Mouse (Mus musculus): ENCODE results near the gene Pot1a. TPM values are rescaled to one million over a fixed set of nuclear protein-coding genes. Genes with fewer than 3 reads are reported as not detected.

The Pot1a gene
- polyA plus RNA-seq, 1 experiment from 2014 or later, result 45.8 TPM

DNA sequence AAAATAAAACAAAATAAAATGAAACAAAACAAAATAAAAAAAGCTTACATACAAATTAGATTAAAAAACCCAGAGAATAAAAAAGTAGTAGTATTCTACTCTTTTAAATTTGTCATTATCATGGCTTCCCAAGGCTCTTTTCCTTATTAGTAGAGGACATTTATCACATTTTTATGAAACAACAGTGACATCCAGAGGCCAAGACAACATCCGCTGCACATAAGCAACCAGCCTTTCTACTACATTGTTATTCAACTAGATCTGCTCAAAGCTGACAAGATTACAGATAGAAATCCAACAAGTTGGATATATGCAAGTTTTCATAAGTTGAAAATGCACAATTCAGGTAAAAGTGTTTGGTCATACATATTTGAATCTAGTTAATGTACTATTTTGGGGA lies 56.4 kb downstream of the Pot1a start:
- DNase-seq (ENCODE audit: low spot score, missing footprints) (no peak), ATAC-seq (ENCODE audit: low FRiP score) (no peak)
- no peak overlapping the region for H3K4me2 ChIP-seq
- H3K4me3 ChIP-seq (ENCODE audit: low read depth, low read length), result no peak overlapping the region
- H3K9me3 ChIP-seq (ENCODE audit: control insufficient read depth, low read length), result no peaks in the 10 kb centered on the region
- H3K9ac ChIP-seq (ENCODE audit: low read length), result no peak overlapping the region
- no peaks in the 10 kb centered on the region for H3K27me3 ChIP-seq (ENCODE audit: control insufficient read depth, insufficient read depth, low read length)
- no peak overlapping the region for H3K27ac ChIP-seq (ENCODE audit: low read depth, low read length)
- H3K36me3 ChIP-seq (ENCODE audit: control insufficient read depth, insufficient read depth, low read length), result no peaks in the 10 kb centered on the region; the same call in 1 of the 2 replicates
- WGBS, result 88% methylated on average over 1 of the region's 1 CpGs
- H3K4me1 ChIP-seq (ENCODE audit: control insufficient read depth, insufficient read depth, low read length), result no peaks in the 10 kb centered on the region

- H3K4me3 ChIP-seq (ENCODE audit: low read depth, low read length), result no peak overlapping the region
- ATAC-seq (ENCODE audit: low FRiP score), result no peak
- H3K27ac ChIP-seq (ENCODE audit: low read depth, low read length), result no peak overlapping the region
- no peaks in the 10 kb centered on the region for H3K27me3 ChIP-seq (ENCODE audit: control insufficient read depth, insufficient read depth, low read length)
- no peaks in the 10 kb centered on the region for H3K9me3 ChIP-seq (ENCODE audit: control insufficient read depth, low read length)
- no peak overlapping the region for H3K9ac ChIP-seq (ENCODE audit: low read length)
- DNase-seq (ENCODE audit: low spot score, missing footprints), result no peak
- H3K4me2 ChIP-seq, result no peak overlapping the region
- no peaks in the 10 kb centered on the region for H3K4me1 ChIP-seq (ENCODE audit: control insufficient read depth, insufficient read depth, low read length)
- H3K36me3 ChIP-seq (ENCODE audit: control insufficient read depth, insufficient read depth, low read length), result no peaks in the 10 kb centered on the region
These were observed 72.5 kb downstream of the Pot1a start for GRCm38 (mm10) chr6:25736533-25736932.

DNA sequence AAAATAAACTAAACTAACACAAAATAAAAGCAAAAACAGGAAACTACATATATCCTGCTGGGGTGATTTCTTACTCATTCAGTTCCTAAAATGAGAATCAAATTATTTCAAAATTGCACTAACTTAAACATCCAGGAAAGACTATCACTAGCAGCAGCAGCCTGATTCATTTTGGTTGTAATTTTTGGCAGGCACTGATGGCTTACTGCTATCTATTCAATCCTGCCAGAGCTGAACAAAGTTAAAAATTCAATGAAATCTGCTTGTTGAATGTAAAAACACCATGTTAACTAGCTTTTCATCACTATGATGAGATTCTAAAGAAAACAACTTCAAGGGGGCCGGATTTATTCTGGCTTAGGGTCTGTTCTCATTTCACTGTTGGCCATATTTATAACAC lies 82.5 kb downstream of the Pot1a start:
- no peak overlapping the region for H3K4me2 ChIP-seq
- H3K36me3 ChIP-seq (ENCODE audit: control insufficient read depth, insufficient read depth, low read length), result no peaks in the 10 kb centered on the region
- WGBS, result 84% methylated on average over 1 of the region's 1 CpGs
- H3K9me3 ChIP-seq (ENCODE audit: control insufficient read depth, low read length), result no peaks in the 10 kb centered on the region
- ATAC-seq (ENCODE audit: low FRiP score) (no peak), DNase-seq (ENCODE audit: low spot score, missing footprints) (no peak)
- H3K27me3 ChIP-seq (ENCODE audit: control insufficient read depth, insufficient read depth, low read length), result no peaks in the 10 kb centered on the region
- no peak overlapping the region for H3K27ac ChIP-seq (ENCODE audit: low read depth, low read length)
- no peaks in the 10 kb centered on the region for H3K4me1 ChIP-seq (ENCODE audit: control insufficient read depth, insufficient read depth, low read length)
- no peak overlapping the region for H3K9ac ChIP-seq (ENCODE audit: low read length)
- H3K4me3 ChIP-seq (ENCODE audit: low read depth, low read length), result no peak overlapping the region

- DNase-seq (ENCODE audit: low spot score, missing footprints) (no peak), ATAC-seq (ENCODE audit: low FRiP score) (no peak)
- Histone ChIP-seq H3K27ac (ENCODE audit: low read depth, low read length) (no peak overlapping the region), H3K4me2 (no peak overlapping the region), H3K27me3 (ENCODE audit: control insufficient read depth, insufficient read depth, low read length) (no peaks in the 10 kb centered on the region), H3K9ac (ENCODE audit: low read length) (no peak overlapping the region), H3K36me3 (ENCODE audit: control insufficient read depth, insufficient read depth, low read length) (no peaks in the 10 kb centered on the region), H3K4me1 (ENCODE audit: control insufficient read depth, insufficient read depth, low read length) (no peaks in the 10 kb centered on the region), H3K4me3 (ENCODE audit: low read depth, low read length) (no peak overlapping the region), H3K9me3 (ENCODE audit: control insufficient read depth, low read length) (no peaks in the 10 kb centered on the region)
- 44% methylated on average over 2 of the region's 2 CpGs for WGBS
These were observed 98.4 kb downstream of the Pot1a start for GRCm38 (mm10) chr6:25710601-25711000.

DNA sequence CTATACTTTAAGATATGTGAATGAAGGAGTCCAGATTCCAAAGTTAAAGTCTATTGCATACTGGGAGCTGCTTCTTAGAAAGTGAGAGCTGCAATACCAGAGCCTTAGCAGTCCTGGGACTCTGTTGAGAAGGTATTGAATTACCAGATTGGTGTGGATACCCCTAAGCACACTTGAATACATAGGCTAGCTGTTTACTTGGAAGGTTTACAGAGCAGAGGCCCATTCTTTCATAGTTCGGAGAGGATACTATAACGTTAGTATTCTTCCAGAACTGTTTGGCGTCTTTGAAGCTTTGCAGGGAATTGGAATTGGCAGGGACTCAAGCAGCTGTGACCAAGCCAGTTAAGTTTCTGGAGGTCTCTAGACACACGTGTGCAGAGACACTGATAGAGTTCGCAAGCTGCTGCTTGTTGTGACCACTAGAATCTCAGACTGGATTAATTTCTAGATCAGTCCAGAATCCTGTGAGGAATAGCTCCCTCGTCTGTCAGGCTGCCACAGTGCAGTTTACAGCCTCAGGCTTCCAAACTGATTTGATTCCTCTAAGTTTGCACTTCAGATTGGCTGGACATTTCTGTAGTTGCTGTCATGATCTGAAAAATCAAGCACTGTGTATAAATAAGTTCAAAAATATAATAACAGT lies 99.7 kb downstream of the Pot1a start:
- Histone ChIP-seq H3K27me3 (ENCODE audit: control insufficient read depth, insufficient read depth, low read length) (no peaks in the 10 kb centered on the region), H3K4me1 (ENCODE audit: control insufficient read depth, insufficient read depth, low read length) (no peaks in the 10 kb centered on the region), H3K36me3 (ENCODE audit: control insufficient read depth, insufficient read depth, low read length) (no peaks in the 10 kb centered on the region), H3K4me2 (no peak overlapping the region), H3K4me3 (ENCODE audit: low read depth, low read length) (no peak overlapping the region), H3K9me3 (ENCODE audit: control insufficient read depth, low read length) (no peaks in the 10 kb centered on the region), H3K27ac (ENCODE audit: low read depth, low read length) (no peak overlapping the region), H3K9ac (ENCODE audit: low read length) (no peak overlapping the region)
- DNase-seq (ENCODE audit: low spot score, missing footprints) (peak; percentile 86), ATAC-seq (ENCODE audit: low FRiP score) (peak; percentile 42; the same call in 1 of the 2 replicates)
- 57% methylated on average over 6 of the region's 6 CpGs for WGBS

- Histone ChIP-seq H3K27me3 (ENCODE audit: control insufficient read depth, insufficient read depth, low read length) (no peaks in the 10 kb centered on the region), H3K9me3 (ENCODE audit: control insufficient read depth, low read length) (no peaks in the 10 kb centered on the region), H3K27ac (ENCODE audit: low read depth, low read length) (no peak overlapping the region), H3K4me3 (ENCODE audit: low read depth, low read length) (no peak overlapping the region), H3K36me3 (ENCODE audit: control insufficient read depth, insufficient read depth, low read length) (no peaks in the 10 kb centered on the region), H3K9ac (ENCODE audit: low read length) (no peak overlapping the region), H3K4me1 (ENCODE audit: control insufficient read depth, insufficient read depth, low read length) (no peaks in the 10 kb centered on the region), H3K4me2 (no peak overlapping the region)
- no peak for DNase-seq (ENCODE audit: low spot score, missing footprints)
- ATAC-seq (ENCODE audit: low FRiP score), result no peak
- WGBS, result 50% methylated on average over 2 of the region's 2 CpGs
These were observed 109.1 kb downstream of the Pot1a start for GRCm38 (mm10) chr6:25699956-25700355.

Other genes with a start within 250 kb of the Pot1a start
- gene Gpr37, start 118.5 kb downstream of the Pot1a start, polyA plus RNA-seq (2014; fragmentation: Nextera tagmentation; extraction: Ambion mirVana), result 0.52 and 0.82 TPM in 2 replicates

Measured in midbrain, embryonic 11.5 days (tissue).